Mouse (Mus musculus) myocyte (in vitro differentiated cells): ENCODE results near the gene Gm765. TPM values are rescaled to one million over a fixed set of nuclear protein-coding genes. Genes with fewer than 3 reads are reported as not detected.

Source experiments
- H3K27me3 ChIP-seq: one replicate; pipeline ENCODE4 v1.6.1; 2011; ENCODE audit not compliant: control insufficient read depth, insufficient read depth, insufficient read length
- H3K36me3 ChIP-seq: one replicate; pipeline ENCODE4 v1.6.1; 2011; ENCODE audit not compliant: control insufficient read depth, insufficient read depth
- H3K4me2 ChIP-seq: one replicate; pipeline ENCODE4 v1.6.1; 2011; ENCODE audit warnings: low read depth, control low read depth
- H3K4me3 ChIP-seq: one replicate; pipeline ENCODE4 v1.5.1; 2011; ENCODE audit warnings: mild to moderate bottlenecking, control low read depth, moderate library complexity
- H3K79me2 ChIP-seq: one replicate; pipeline ENCODE4 v1.6.1; 2011; ENCODE audit not compliant: control insufficient read depth, insufficient read depth
- H3ac ChIP-seq: one replicate; pipeline ENCODE4 v1.6.1; 2011; ENCODE audit not compliant: control insufficient read depth, insufficient read length
- CEBPB ChIP-seq: IDR thresholded peaks from 2 replicates; pipeline ENCODE4 v1.6.1; 2011; ENCODE audit warnings: mild to moderate bottlenecking, moderate library complexity; ENCODE audit not compliant: poor library complexity, insufficient read depth, severe bottlenecking
- E2F4 ChIP-seq: IDR thresholded peaks from one replicate; pipeline ENCODE4 v1.6.1; 2011; ENCODE audit warnings: mild to moderate bottlenecking, control low read depth, moderate library complexity; ENCODE audit not compliant: insufficient read depth
- MAX ChIP-seq: IDR thresholded peaks from one replicate; pipeline ENCODE4 v1.6.1; 2011; ENCODE audit warnings: low read depth, mild to moderate bottlenecking, control low read depth
- MYOD1 ChIP-seq, 3 experiments: IDR thresholded peaks; one replicate each; pipeline ENCODE4 v1.6.1; 2011; ENCODE audit warnings: control low read depth in 2 of 3, low read depth in 2 of 3, mild to moderate bottlenecking in 2 of 3, moderate library complexity in 1 of 3; ENCODE audit not compliant: insufficient read length in 2 of 3, control insufficient read depth in 1 of 3
- MYOG ChIP-seq, 3 experiments: IDR thresholded peaks; one replicate each; pipeline ENCODE4 v1.6.1; 2011; ENCODE audit warnings: control low read depth in 2 of 3, low read depth in 2 of 3, mild to moderate bottlenecking in 2 of 3; ENCODE audit not compliant: insufficient read length in 2 of 3, control insufficient read depth in 1 of 3, insufficient read depth in 1 of 3
- POLR2A ChIP-seq: IDR thresholded peaks from one replicate; pipeline ENCODE4 v1.6.1; 2011; ENCODE audit warnings: low read depth, mild to moderate bottlenecking, control low read depth, moderate library complexity; ENCODE audit not compliant: insufficient read length
- POLR2AphosphoS2 ChIP-seq: IDR thresholded peaks from one replicate; pipeline ENCODE4 v1.6.1; 2011; ENCODE audit warnings: low read depth, control low read depth; ENCODE audit not compliant: insufficient read length
- REST ChIP-seq: IDR thresholded peaks from one replicate; pipeline ENCODE4 v1.6.1; 2011; ENCODE audit warnings: mild to moderate bottlenecking, control low read depth, moderate library complexity; ENCODE audit not compliant: insufficient read depth, insufficient read length
- SRF ChIP-seq: IDR thresholded peaks from one replicate; pipeline ENCODE4 v1.6.1; 2011; ENCODE audit warnings: low read depth; ENCODE audit not compliant: control insufficient read depth, insufficient read length
- TCF12 ChIP-seq: IDR thresholded peaks from one replicate; pipeline ENCODE4 v1.6.1; 2011; ENCODE audit warnings: mild to moderate bottlenecking, control low read depth; ENCODE audit not compliant: poor library complexity, insufficient read depth, severe bottlenecking
- TCF3 ChIP-seq: IDR thresholded peaks from one replicate; pipeline ENCODE4 v1.6.1; 2011; ENCODE audit warnings: low read depth, control low read depth; ENCODE audit not compliant: insufficient read length
- USF1 ChIP-seq: IDR thresholded peaks from one replicate; pipeline ENCODE4 v1.6.1; 2011; ENCODE audit warnings: low read depth, mild to moderate bottlenecking, control low read depth, moderate library complexity
- polyA plus RNA-seq: library from polyadenylated mRNA; unstranded; fragments of >200 nt; fragmentation: generic; extraction: Trizol; gene quantifications from one replicate; pipeline ENCODE4 v1.2.1, GENCODE M21; 2012; ENCODE audit warnings: missing spikeins

Gene Gm765
- polyA plus RNA-seq, 1 experiment: not detected

DNA sequence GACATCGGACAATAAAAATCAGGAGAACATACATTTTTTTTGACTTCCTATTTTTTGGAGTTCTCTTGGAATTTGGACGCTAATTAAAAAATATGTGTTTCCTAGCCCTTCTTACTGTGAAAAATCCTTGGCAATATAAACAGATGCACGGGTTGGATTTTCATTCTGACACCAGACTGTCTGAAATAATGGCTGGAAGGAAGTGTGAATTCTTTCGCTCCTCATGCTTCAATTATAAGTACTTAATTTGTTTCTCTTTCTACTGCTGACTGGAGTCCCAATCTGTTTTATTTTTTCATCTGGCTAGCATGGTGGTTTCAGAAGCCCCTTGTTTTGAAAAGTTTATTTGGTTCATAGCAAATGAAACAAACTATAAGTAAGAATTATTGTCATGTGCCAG, 59.8 kb downstream of the Gm765 start:
- no peaks in the 10 kb centered on the region for H3K36me3 ChIP-seq
- H3K4me2 ChIP-seq: no peak overlapping the region
- H3K79me2 ChIP-seq: no peaks in the 10 kb centered on the region
- no peaks in the 10 kb centered on the region for H3K27me3 ChIP-seq
- no peak overlapping the region for H3ac ChIP-seq
- TF ChIP-seq POLR2A (no peak), POLR2AphosphoS2 (no peak), MAX (no peak)
- no peak overlapping the region for H3K4me3 ChIP-seq

DNA sequence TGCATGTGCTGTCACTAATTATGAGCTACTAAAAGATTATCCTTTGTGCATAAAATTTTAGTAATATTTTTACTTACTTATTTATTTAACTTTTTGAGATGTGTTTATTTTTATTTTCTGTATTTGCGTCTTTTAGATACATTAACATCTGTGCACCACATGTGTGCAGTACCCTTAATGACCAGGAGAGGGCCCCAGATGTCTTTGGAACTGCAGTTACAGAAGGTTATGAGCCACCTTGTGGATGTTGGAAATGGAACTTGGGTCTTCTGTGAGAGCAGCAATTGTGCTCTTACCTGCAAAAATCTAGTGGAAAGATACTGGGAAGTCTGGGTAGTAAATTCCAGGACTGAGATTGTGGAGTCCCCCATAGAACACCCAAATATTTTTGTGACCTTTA, 71.0 kb downstream of the Gm765 start:
- H3K79me2 ChIP-seq: no peaks in the 10 kb centered on the region
- no peak overlapping the region for H3ac ChIP-seq
- no peaks in the 10 kb centered on the region for H3K36me3 ChIP-seq
- H3K4me2 ChIP-seq: no peak overlapping the region
- TF ChIP-seq E2F4 (no peak), POLR2AphosphoS2 (no peak), TCF12 (no peak), CEBPB (no peak), MAX (no peak), MYOG (IDR thresholded peaks at IDR 0.05; ENCODE audit: control insufficient read depth in 1 of 3, insufficient read depth in 1 of 3, insufficient read length in 2 of 3, low read depth in 2 of 3) (no peak), USF1 (no peak), POLR2A (no peak), TCF3 (no peak), REST (no peak)
- H3K4me3 ChIP-seq: no peak overlapping the region
- H3K27me3 ChIP-seq: no peaks in the 10 kb centered on the region

DNA sequence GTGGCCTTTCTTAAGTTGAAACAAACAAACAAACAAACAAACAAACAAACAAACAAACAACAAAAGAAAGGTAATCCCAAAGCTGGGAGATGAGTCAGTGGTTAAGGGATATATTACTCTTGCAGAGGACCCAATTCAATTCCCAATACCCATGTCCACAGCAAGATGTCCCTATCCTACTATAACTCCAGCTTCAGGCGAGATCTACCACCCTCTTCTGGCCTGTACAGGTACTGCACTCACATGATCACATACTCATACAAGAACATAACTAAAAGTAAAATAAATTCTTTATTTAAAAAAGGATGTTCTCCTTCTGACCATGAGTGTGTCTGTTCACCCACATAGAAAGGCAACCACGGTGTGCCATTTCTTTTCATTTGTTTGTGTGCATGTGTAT, 79.6 kb downstream of the Gm765 start:
- Histone ChIP-seq H3K36me3 (no peaks in the 10 kb centered on the region), H3K4me2 (no peak overlapping the region), H3K79me2 (no peaks in the 10 kb centered on the region), H3K4me3 (no peak overlapping the region), H3ac (no peak overlapping the region), H3K27me3 (no peaks in the 10 kb centered on the region)
- TF ChIP-seq SRF (no peak), TCF12 (no peak), E2F4 (no peak), TCF3 (no peak), USF1 (no peak), REST (no peak), CEBPB (no peak), MAX (no peak), MYOG (IDR thresholded peaks at IDR 0.05; ENCODE audit: control insufficient read depth in 1 of 3, insufficient read depth in 1 of 3, insufficient read length in 2 of 3, low read depth in 2 of 3) (no peak), MYOD1 (IDR thresholded peaks at IDR 0.05; ENCODE audit: control insufficient read depth in 1 of 3, insufficient read length in 2 of 3, low read depth in 2 of 3) (no peak), POLR2AphosphoS2 (no peak), POLR2A (no peak)

DNA sequence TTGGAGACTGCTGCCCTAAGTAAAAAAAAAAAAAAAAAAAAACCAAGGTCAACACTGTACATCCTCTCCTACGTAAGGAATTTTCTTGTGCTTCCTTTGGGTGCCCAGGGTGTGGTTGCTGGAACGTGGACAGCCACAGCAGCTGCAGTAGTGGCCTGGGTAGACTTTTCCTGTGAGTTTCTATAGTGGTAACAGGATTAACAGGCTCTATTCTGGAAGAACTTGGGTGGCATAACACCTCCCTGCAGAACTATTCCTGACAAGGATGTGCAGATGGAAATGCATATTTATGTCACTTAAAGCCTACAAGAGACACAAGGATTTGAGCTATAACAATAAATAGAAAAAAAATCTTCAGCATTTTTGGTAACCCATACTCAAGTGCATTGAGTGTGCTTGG, 83.5 kb downstream of the Gm765 start:
- no peak overlapping the region for H3K4me2 ChIP-seq
- H3ac ChIP-seq: no peak overlapping the region
- no peaks in the 10 kb centered on the region for H3K27me3 ChIP-seq
- no peaks in the 10 kb centered on the region for H3K36me3 ChIP-seq
- no peak overlapping the region for H3K4me3 ChIP-seq
- H3K79me2 ChIP-seq: no peaks in the 10 kb centered on the region
- TF ChIP-seq MYOD1 (IDR thresholded peaks at IDR 0.05; ENCODE audit: control insufficient read depth in 1 of 3, insufficient read length in 2 of 3, low read depth in 2 of 3) (no peak), E2F4 (no peak), USF1 (no peak), POLR2A (no peak), CEBPB (no peak), REST (no peak)

DNA sequence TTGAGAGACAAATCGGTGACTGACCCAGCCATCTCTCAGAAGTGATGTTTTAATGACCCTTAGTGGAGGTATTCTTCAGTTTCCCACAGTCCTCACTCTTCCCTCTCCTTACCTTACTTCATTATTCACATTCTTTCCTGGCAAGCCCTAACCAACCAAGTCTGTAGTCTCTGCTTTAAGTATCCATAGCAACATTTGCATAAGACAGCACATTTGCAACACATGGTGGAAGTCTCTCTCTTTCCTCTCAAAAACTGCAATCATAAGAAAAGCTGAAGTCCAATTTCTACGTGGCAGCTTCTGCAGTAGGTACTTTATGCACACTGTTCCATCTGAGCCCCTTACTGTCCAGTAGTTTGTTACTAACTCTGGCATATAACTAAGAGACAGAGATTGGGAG, 96.1 kb downstream of the Gm765 start:
- H3K4me3 ChIP-seq: no peak overlapping the region
- H3K36me3 ChIP-seq: no peaks in the 10 kb centered on the region
- H3K79me2 ChIP-seq: no peaks in the 10 kb centered on the region
- H3K4me2 ChIP-seq: no peak overlapping the region
- no peak overlapping the region for H3ac ChIP-seq
- H3K27me3 ChIP-seq: no peaks in the 10 kb centered on the region
- TF ChIP-seq TCF12 (no peak), CEBPB (no peak), SRF (no peak), REST (no peak), E2F4 (no peak), USF1 (no peak), MYOG (IDR thresholded peaks at IDR 0.05; ENCODE audit: control insufficient read depth in 1 of 3, insufficient read depth in 1 of 3, insufficient read length in 2 of 3, low read depth in 2 of 3) (no peak), TCF3 (no peak), POLR2AphosphoS2 (no peak), POLR2A (no peak)
